Mouse (Mus musculus): ENCODE results near the gene Vapa. TPM values are rescaled to one million over a fixed set of nuclear protein-coding genes. Genes with fewer than 3 reads are reported as not detected.
A peak's percentile ranks its signal among the peaks of the same experiment; 100 is the strongest.

Gene Vapa
- polyA plus RNA-seq, 1 experiment from 2014 or later = 257 TPM

GRCm38 (mm10) chr17:65615678-65616077 lies 2.3 kb upstream of the Vapa start:
- H3K4me1 ChIP-seq (replicated peaks) = peaks cover 10% of the 10 kb centered on the region
- no peak overlapping the region for H3K4me2 ChIP-seq
- no peak overlapping the region for H3K27ac ChIP-seq
- H3K9ac ChIP-seq = no peak overlapping the region
- no peaks in the 10 kb centered on the region for H3K36me3 ChIP-seq
- H3K9me3 ChIP-seq = no peaks in the 10 kb centered on the region
- WGBS = 40% methylated on average over 3 of the region's 3 CpGs
- ATAC-seq (ENCODE audit: low FRiP score) = no peak
- no peaks in the 10 kb centered on the region for H3K27me3 ChIP-seq
- no peak overlapping the region for H3K4me3 ChIP-seq

- Histone ChIP-seq H3K4me1 (replicated peaks) (peaks cover 19% of the 10 kb centered on the region), H3K27ac (peak overlapping the region; percentile 100), H3K9ac (peak overlapping the region; percentile 97), H3K9me3 (no peaks in the 10 kb centered on the region), H3K27me3 (no peaks in the 10 kb centered on the region), H3K36me3 (no peaks in the 10 kb centered on the region), H3K4me3 (peak overlapping the region; percentile 96), H3K4me2 (peak overlapping the region; percentile 68)
- no peak for ATAC-seq (ENCODE audit: low FRiP score)
- WGBS = under 1% methylated on average over 9 of the region's 9 CpGs
Observed at GRCm38 (mm10) chr17:65614431-65614830, 1.1 kb upstream of the Vapa start.

- WGBS = under 1% methylated on average over 29 of the region's 42 CpGs
- peaks cover 32% of the 10 kb centered on the region for H3K4me1 ChIP-seq (replicated peaks)
- ATAC-seq (ENCODE audit: low FRiP score) = peak; percentile 76
Observed at GRCm38 (mm10) chr17:65613142-65613462, 253 bp downstream of the Vapa start.

GRCm38 (mm10) chr17:65612391-65613141 lies 789 bp downstream of the Vapa start:
- Histone ChIP-seq H3K9me3 (no peaks in the 10 kb centered on the region), H3K4me3 (peak overlapping the region; percentile 96), H3K9ac (peak overlapping the region; percentile 97), H3K36me3 (no peaks in the 10 kb centered on the region), H3K4me1 (replicated peaks) (peaks cover 37% of the 10 kb centered on the region), H3K27me3 (no peaks in the 10 kb centered on the region), H3K4me2 (peak overlapping the region; percentile 74), H3K27ac (peak overlapping the region; percentile 100)
- peak; percentile 43 for ATAC-seq (ENCODE audit: low FRiP score)
- WGBS = under 1% methylated on average over 55 of the region's 91 CpGs

More at GRCm38 (mm10) chr17:65613142-65613462, 253 bp downstream of the Vapa start:
- Histone ChIP-seq H3K27ac (peak overlapping the region; percentile 100), H3K9me3 (no peaks in the 10 kb centered on the region), H3K4me3 (peak overlapping the region; percentile 96), H3K27me3 (no peaks in the 10 kb centered on the region), H3K9ac (peak overlapping the region; percentile 97), H3K4me2 (peak overlapping the region; percentile 74), H3K36me3 (no peaks in the 10 kb centered on the region)

- H3K4me1 ChIP-seq (replicated peaks) = peaks cover 44% of the 10 kb centered on the region
- H3K9ac ChIP-seq = 0 out of 2 replicates have a peak overlapping the region, but pooled peaks have one; percentile 24
- 10% methylated on average over 4 of the region's 4 CpGs for WGBS
Observed at GRCm38 (mm10) chr17:65611721-65612120, 1.6 kb downstream of the Vapa start.

GRCm38 (mm10) chr17:65608743-65609142 lies 4.6 kb downstream of the Vapa start:
- no peaks in the 10 kb centered on the region for H3K9me3 ChIP-seq
- H3K27me3 ChIP-seq = no peaks in the 10 kb centered on the region
- no peak for ATAC-seq (ENCODE audit: low FRiP score)
- H3K36me3 ChIP-seq = no peaks in the 10 kb centered on the region
- H3K4me2 ChIP-seq = no peak overlapping the region
- H3K27ac ChIP-seq = no peak overlapping the region
- H3K4me3 ChIP-seq = no peak overlapping the region
- 75% methylated on average over 5 of the region's 5 CpGs for WGBS
- peaks cover 64% of the 10 kb centered on the region for H3K4me1 ChIP-seq (replicated peaks)
- no peak overlapping the region for H3K9ac ChIP-seq

More at GRCm38 (mm10) chr17:65611721-65612120, 1.6 kb downstream of the Vapa start:
- ATAC-seq (ENCODE audit: low FRiP score) = no peak
- peak overlapping the region; percentile 74 for H3K4me2 ChIP-seq
- no peaks in the 10 kb centered on the region for H3K9me3 ChIP-seq
- H3K36me3 ChIP-seq = no peaks in the 10 kb centered on the region
- no peak overlapping the region for H3K27ac ChIP-seq
- H3K27me3 ChIP-seq = no peaks in the 10 kb centered on the region
- H3K4me3 ChIP-seq = peak overlapping the region; percentile 96

- H3K9ac ChIP-seq = no peak overlapping the region
- peaks cover 64% of the 10 kb centered on the region for H3K4me1 ChIP-seq (replicated peaks)
- 84% methylated on average over 2 of the region's 2 CpGs for WGBS
- H3K27ac ChIP-seq = no peak overlapping the region
- no peaks in the 10 kb centered on the region for H3K27me3 ChIP-seq
- ATAC-seq (ENCODE audit: low FRiP score) = no peak
- H3K36me3 ChIP-seq = no peaks in the 10 kb centered on the region
- H3K4me2 ChIP-seq = no peak overlapping the region
- H3K9me3 ChIP-seq = no peaks in the 10 kb centered on the region
- no peak overlapping the region for H3K4me3 ChIP-seq
Observed at GRCm38 (mm10) chr17:65608312-65608687, 5.1 kb downstream of the Vapa start.

GRCm38 (mm10) chr17:65607574-65608311 lies 5.6 kb downstream of the Vapa start:
- H3K4me3 ChIP-seq = no peak overlapping the region
- no peaks in the 10 kb centered on the region for H3K27me3 ChIP-seq
- no peak overlapping the region for H3K4me2 ChIP-seq
- no peaks in the 10 kb centered on the region for H3K36me3 ChIP-seq
- H3K4me1 ChIP-seq (replicated peaks) = peaks cover 64% of the 10 kb centered on the region
- H3K27ac ChIP-seq = no peak overlapping the region
- H3K9me3 ChIP-seq = no peaks in the 10 kb centered on the region
- no peak overlapping the region for H3K9ac ChIP-seq
- 45% methylated on average over 7 of the region's 7 CpGs for WGBS
- no peak for ATAC-seq (ENCODE audit: low FRiP score)

GRCm38 (mm10) chr17:65606014-65606413 lies 7.3 kb downstream of the Vapa start:
- Histone ChIP-seq H3K9ac (no peak overlapping the region), H3K27me3 (no peaks in the 10 kb centered on the region), H3K27ac (no peak overlapping the region), H3K36me3 (no peaks in the 10 kb centered on the region), H3K9me3 (no peaks in the 10 kb centered on the region), H3K4me2 (no peak overlapping the region), H3K4me3 (no peak overlapping the region), H3K4me1 (replicated peaks) (peaks cover 57% of the 10 kb centered on the region)
- WGBS = 84% methylated on average over 4 of the region's 4 CpGs
- ATAC-seq (ENCODE audit: low FRiP score) = no peak

- Histone ChIP-seq H3K4me3 (no peak overlapping the region), H3K9ac (no peak overlapping the region), H3K27ac (no peak overlapping the region), H3K4me2 (no peak overlapping the region), H3K36me3 (no peaks in the 10 kb centered on the region), H3K4me1 (replicated peaks) (peaks cover 58% of the 10 kb centered on the region), H3K27me3 (no peaks in the 10 kb centered on the region), H3K9me3 (no peaks in the 10 kb centered on the region)
- no peak for ATAC-seq (ENCODE audit: low FRiP score)
Observed at GRCm38 (mm10) chr17:65604892-65605291, 8.5 kb downstream of the Vapa start.

- Histone ChIP-seq H3K27ac (no peak overlapping the region), H3K9me3 (no peaks in the 10 kb centered on the region), H3K4me2 (no peak overlapping the region), H3K9ac (no peak overlapping the region), H3K27me3 (no peaks in the 10 kb centered on the region), H3K36me3 (no peaks in the 10 kb centered on the region), H3K4me3 (no peak overlapping the region), H3K4me1 (replicated peaks) (peaks cover 52% of the 10 kb centered on the region)
- no peak for ATAC-seq (ENCODE audit: low FRiP score)
Observed at GRCm38 (mm10) chr17:65604315-65604714, 9.0 kb downstream of the Vapa start.

GRCm38 (mm10) chr17:65597857-65598486 lies 15.4 kb downstream of the Vapa start:
- Histone ChIP-seq H3K27ac (no peak overlapping the region), H3K4me2 (no peak overlapping the region), H3K9me3 (no peaks in the 10 kb centered on the region), H3K4me3 (no peak overlapping the region), H3K27me3 (no peaks in the 10 kb centered on the region), H3K4me1 (replicated peaks) (peaks cover 25% of the 10 kb centered on the region), H3K9ac (no peak overlapping the region), H3K36me3 (peaks cover under 1% of the 10 kb centered on the region)
- no peak for ATAC-seq (ENCODE audit: low FRiP score)
- WGBS = 86% methylated on average over 3 of the region's 3 CpGs

All from hindbrain, embryonic 13.5 days (tissue).